Mouse (Mus musculus) embryonic facial prominence, embryonic 14.5 days (tissue): ENCODE results near the gene Agpat2. TPM values are rescaled to one million over a fixed set of nuclear protein-coding genes. Genes with fewer than 3 reads are reported as not detected.
A peak's percentile ranks its signal among the peaks of the same experiment; 100 is the strongest.

ENCODE experiments used
- ATAC-seq: fragments of 200-750 bp; cut with Nextera tagmentation; 2 replicates; pipeline ENCODE4 v1.8.0; 2017; ENCODE audit warnings: low read depth, moderate number of reproducible peaks, moderate TSS enrichment
- DNase-seq: peaks from one replicate; pipeline ENCODE4 v3.0.0-alpha.2; 2015; ENCODE audit warnings: low spot score
- H3K27ac ChIP-seq: fragments of 300-500 bp; sonication (generic); replicated peaks from 2 replicates; pipeline ENCODE4 v1.5.1; 2014; ENCODE audit warnings: low read depth, mild to moderate bottlenecking, low read length, moderate library complexity
- H3K27me3 ChIP-seq: fragments of 300-500 bp; sonication (generic); replicated peaks from 2 replicates; pipeline ENCODE4 v1.6.1; 2014; ENCODE audit warnings: low read length; ENCODE audit not compliant: control insufficient read depth, insufficient read depth
- H3K36me3 ChIP-seq: fragments of 300-500 bp; sonication (generic); 2 replicates; pipeline ENCODE4 v1.6.1; 2014; ENCODE audit warnings: low read length, mixed read lengths; ENCODE audit not compliant: control insufficient read depth, insufficient read depth
- H3K4me1 ChIP-seq: fragments of 300-500 bp; sonication (generic); 2 replicates; pipeline ENCODE4 v1.6.1; 2014; ENCODE audit warnings: antibody characterized with exemption, low read length; ENCODE audit not compliant: control insufficient read depth, insufficient read depth
- H3K4me2 ChIP-seq: fragments of 300-500 bp; sonication (generic); 2 replicates; pipeline ENCODE4 v1.6.1; 2014; ENCODE audit warnings: low read depth, mild to moderate bottlenecking, low read length, moderate library complexity, mixed read lengths
- H3K4me3 ChIP-seq: fragments of 300-500 bp; sonication (generic); 2 replicates; pipeline ENCODE4 v1.5.1; 2014; ENCODE audit warnings: low read depth, mild to moderate bottlenecking, low read length
- H3K9ac ChIP-seq: fragments of 300-500 bp; sonication (generic); 2 replicates; pipeline ENCODE4 v1.6.1; 2014; ENCODE audit warnings: low read depth, mild to moderate bottlenecking, low read length, moderate library complexity, mixed read lengths
- H3K9me3 ChIP-seq: fragments of 300-500 bp; sonication (generic); 2 replicates; pipeline ENCODE4 v1.6.1; 2016; ENCODE audit warnings: low read length; ENCODE audit not compliant: control insufficient read depth
- WGBS: fragments of 180-500 bp; shearing (Covaris S2); extraction: QIAGEN DNeasy Blood & Tissue Kit; methylation state at CpG from one replicate; pipeline ENCODE4 v1.1.7; 2014; 5-methylcytosine and 5-hydroxymethylcytosine counted together
- polyA plus RNA-seq: library from polyadenylated mRNA; unstranded; fragments of >200 nt; fragmentation: Nextera tagmentation; extraction: Ambion mirVana; gene quantifications from 2 replicates; pipeline ENCODE4 v1.2.1, GENCODE M21; 2014

Gene Agpat2
- polyA plus RNA-seq, 1 experiment from 2014 or later = 25.1 TPM

DNA sequence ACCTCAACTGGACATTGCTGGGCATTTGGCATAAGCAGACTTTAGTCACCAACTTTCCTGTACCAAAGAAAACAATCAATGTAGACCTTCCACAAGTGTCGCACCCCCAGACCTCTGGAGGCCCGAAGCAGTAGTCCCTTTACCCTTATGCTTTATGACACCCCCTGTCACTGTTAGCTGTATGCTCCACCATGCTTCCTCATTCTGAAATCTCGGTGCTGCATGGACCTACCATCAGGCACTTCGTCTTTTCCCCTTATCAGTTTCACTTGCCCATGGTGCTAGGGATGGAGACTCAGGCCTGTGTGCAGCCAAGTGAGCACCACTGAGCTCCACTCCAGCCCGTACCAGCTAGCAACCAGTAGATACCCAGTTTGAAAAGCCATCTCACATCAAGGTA lies 33.8 kb upstream of the Agpat2 start:
- Histone ChIP-seq H3K4me1 (peaks cover 10% of the 10 kb centered on the region), H3K4me3 (peak overlapping the region; percentile 89), H3K4me2 (peak overlapping the region; percentile 70), H3K36me3 (peaks cover 50% of the 10 kb centered on the region), H3K27me3 (no peaks in the 10 kb centered on the region), H3K9me3 (no peaks in the 10 kb centered on the region), H3K9ac (peak overlapping the region; percentile 89; the same call in 1 of the 2 replicates), H3K27ac (no peak overlapping the region)
- ATAC-seq (no peak), DNase-seq (no peak)
- 82% methylated on average over 5 of the region's 5 CpGs for WGBS

DNA sequence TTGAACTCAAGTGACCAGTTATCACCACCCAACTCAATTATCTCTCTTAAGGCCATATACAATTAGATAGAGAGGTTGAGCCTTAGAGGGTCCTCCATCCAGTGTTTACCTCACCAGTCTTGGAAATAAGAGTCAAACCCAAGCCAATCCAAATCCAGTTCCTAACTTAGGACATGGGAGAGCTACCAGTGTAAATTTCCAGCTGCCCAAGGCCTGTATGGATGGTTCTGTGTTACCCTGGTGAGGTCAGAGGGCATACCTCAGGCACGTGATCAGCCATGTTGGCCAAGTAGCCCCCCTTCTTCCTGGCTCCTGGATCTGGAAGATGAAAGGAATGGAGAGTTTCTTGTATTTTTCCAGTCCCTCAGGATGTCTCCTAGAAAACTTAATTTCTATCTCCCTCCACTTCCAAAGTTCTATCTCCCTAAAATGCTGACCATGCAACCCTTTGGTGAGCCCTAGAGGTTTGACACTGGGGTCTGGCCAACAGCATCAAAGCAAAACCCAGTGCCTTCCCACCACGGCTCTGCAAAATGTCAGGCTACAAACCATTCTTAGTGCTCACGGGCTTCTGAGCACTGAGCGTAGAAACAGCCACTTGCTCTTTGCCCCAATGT lies 33.2 kb upstream of the Agpat2 start:
- no peak overlapping the region for H3K9ac ChIP-seq
- DNase-seq (no peak), ATAC-seq (no peak)
- H3K4me1 ChIP-seq = peaks cover 10% of the 10 kb centered on the region
- peaks cover 53% of the 10 kb centered on the region for H3K36me3 ChIP-seq
- no peaks in the 10 kb centered on the region for H3K9me3 ChIP-seq
- 77% methylated on average over 4 of the region's 4 CpGs for WGBS
- no peak overlapping the region; the same call in 1 of the 2 replicates for H3K4me3 ChIP-seq
- no peak overlapping the region for H3K27ac ChIP-seq
- H3K4me2 ChIP-seq = peak overlapping the region; percentile 70; the same call in 1 of the 2 replicates
- no peaks in the 10 kb centered on the region for H3K27me3 ChIP-seq

DNA sequence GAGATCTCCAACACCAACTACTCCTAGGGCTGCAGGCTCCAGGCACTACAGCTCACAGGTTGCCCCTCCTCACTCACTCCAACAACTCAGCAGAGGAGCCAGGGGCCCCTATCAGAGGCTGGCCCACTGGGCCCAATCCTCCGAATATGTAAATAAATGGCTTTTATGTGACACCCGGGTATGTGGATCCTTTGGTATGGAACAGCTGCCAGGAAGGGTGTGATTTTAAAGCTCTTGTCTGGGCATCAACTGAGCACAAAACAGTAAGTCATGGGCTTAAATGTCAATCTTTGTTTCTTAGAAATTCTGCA lies 32.1 kb upstream of the Agpat2 start:
- H3K4me3 ChIP-seq = no peak overlapping the region
- peaks cover 10% of the 10 kb centered on the region for H3K4me1 ChIP-seq
- H3K4me2 ChIP-seq = no peak overlapping the region
- H3K27ac ChIP-seq = no peak overlapping the region
- DNase-seq (no peak), ATAC-seq (no peak)
- H3K9me3 ChIP-seq = no peaks in the 10 kb centered on the region
- H3K27me3 ChIP-seq = no peaks in the 10 kb centered on the region
- peaks cover 56% of the 10 kb centered on the region for H3K36me3 ChIP-seq
- H3K9ac ChIP-seq = no peak overlapping the region
- WGBS = 58% methylated on average over 2 of the region's 2 CpGs

DNA sequence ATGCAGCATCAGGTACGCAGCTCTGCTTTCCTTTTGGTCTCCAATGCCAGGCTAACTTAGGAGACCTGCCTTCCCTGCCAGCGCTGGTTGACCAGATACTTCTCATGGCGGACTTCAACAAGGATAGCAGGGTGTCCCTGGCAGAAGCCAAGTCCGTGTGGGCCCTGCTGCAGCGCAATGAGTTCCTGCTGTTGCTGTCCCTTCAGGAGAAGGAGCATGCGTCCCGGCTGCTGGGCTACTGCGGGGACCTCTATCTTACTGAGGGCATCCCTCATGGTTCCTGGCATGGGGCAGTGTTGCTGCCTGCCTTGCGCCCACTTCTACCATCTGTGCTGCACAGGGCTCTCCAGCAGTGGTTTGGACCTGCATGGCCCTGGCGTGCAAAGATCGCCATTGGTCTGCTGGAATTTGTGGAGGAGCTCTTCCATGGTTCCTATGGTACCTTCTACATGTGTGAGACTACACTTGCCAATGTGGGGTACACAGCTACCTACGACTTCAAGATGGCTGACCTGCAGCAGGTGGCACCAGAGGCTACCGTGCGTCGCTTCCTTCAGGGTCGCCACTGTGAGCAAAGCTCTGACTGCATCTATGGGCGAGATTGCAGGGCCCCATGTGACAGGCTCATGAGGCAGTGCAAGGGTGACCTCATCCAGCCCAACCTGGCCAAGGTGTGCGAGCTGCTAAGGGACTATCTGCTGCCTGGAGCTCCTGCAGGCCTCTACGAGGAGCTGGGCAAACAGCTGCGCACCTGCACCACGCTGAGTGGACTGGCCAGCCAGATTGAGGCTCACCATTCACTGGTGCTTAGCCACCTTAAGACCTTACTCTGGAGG lies 31.5 kb upstream of the Agpat2 start:
- ATAC-seq (no peak), DNase-seq (no peak)
- Histone ChIP-seq H3K36me3 (peaks cover 60% of the 10 kb centered on the region), H3K9me3 (no peaks in the 10 kb centered on the region), H3K4me2 (no peak overlapping the region), H3K27me3 (no peaks in the 10 kb centered on the region), H3K4me3 (no peak overlapping the region), H3K27ac (no peak overlapping the region), H3K9ac (no peak overlapping the region), H3K4me1 (peaks cover 10% of the 10 kb centered on the region)
- 70% methylated on average over 20 of the region's 21 CpGs for WGBS

DNA sequence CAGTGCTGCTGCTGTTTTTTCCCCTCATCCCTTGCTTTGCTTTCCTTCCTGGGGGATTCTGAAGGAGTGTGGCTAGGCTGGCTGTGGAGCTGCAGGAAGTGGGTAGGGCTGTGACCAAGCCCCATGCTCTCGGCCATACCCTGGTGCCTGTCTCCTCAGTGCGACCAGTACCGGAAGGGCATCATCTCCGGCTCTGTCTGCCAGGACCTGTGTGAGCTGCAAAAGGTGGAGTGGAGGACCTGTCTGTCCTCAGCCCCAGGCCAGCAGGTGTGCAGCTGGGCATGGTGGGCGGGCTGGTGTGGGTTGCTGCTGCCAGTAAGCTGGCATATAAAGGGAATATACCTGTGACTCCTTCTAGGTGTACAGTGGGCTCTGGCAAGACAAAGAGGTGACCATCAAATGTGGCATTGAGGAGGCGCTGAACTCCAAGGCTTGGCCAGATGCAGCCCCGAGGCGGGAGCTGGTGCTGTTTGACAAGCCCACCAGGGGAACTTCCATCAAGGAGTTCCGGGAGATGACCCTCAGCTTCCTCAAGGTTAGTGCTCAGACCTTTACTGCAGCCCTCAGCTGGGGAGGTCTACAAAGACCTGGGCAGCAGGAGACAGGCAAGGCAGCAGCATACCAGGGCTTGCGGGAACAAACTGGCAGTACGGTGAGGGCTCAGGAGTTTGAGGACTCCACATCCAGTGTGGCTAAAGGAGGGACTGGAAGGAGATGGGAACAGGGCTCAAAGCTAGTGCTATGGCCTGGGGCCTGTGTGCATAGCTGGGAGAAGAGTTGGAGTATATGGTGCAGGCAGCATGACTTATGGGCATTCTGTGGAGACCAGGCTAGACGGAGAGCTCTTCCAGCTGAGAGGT lies 30.6 kb upstream of the Agpat2 start:
- no peak overlapping the region for H3K4me3 ChIP-seq
- H3K27me3 ChIP-seq = no peaks in the 10 kb centered on the region
- ATAC-seq (no peak), DNase-seq (no peak)
- WGBS = 65% methylated on average over 12 of the region's 12 CpGs
- no peak overlapping the region for H3K4me2 ChIP-seq
- H3K36me3 ChIP-seq = peaks cover 61% of the 10 kb centered on the region
- H3K9ac ChIP-seq = no peak overlapping the region
- peaks cover 8% of the 10 kb centered on the region for H3K4me1 ChIP-seq
- H3K9me3 ChIP-seq = no peaks in the 10 kb centered on the region
- H3K27ac ChIP-seq = no peak overlapping the region; the same call in 1 of the 2 replicates

DNA sequence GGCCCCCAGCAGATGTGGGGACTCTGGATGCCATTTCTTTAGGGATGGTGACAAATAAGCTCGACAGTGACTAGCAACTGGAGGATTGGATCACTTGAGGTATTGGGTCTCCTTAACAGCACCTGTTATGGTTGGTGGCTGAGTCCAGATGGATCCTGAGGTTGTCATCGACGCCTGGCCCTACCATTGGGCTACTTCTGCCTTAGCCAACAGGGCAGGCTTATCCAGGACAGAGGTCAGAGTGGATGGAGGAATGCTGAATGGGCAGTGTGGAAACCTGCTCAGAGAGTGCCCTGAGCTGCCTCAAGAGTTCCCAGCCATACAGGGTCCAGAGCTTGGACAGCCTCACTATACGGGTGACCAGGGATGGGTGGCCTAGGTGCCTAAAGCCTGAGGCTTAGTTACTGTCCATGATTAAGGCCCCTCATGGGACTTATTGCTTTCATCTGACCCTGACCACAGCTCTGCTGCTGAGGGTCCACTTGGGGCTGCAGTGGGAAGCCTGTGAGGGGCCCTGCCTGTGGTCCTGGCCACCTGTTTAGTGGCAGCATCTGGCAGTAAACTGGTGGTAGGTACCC lies 29.8 kb upstream of the Agpat2 start:
- peaks cover 16% of the 10 kb centered on the region for H3K4me1 ChIP-seq
- peaks cover 61% of the 10 kb centered on the region for H3K36me3 ChIP-seq
- WGBS = 71% methylated on average over 4 of the region's 4 CpGs
- no peaks in the 10 kb centered on the region for H3K27me3 ChIP-seq
- no peak overlapping the region for H3K4me3 ChIP-seq
- no peaks in the 10 kb centered on the region for H3K9me3 ChIP-seq
- no peak for ATAC-seq
- DNase-seq = no peak
- H3K27ac ChIP-seq = no peak overlapping the region
- H3K4me2 ChIP-seq = no peak overlapping the region
- no peak overlapping the region for H3K9ac ChIP-seq

DNA sequence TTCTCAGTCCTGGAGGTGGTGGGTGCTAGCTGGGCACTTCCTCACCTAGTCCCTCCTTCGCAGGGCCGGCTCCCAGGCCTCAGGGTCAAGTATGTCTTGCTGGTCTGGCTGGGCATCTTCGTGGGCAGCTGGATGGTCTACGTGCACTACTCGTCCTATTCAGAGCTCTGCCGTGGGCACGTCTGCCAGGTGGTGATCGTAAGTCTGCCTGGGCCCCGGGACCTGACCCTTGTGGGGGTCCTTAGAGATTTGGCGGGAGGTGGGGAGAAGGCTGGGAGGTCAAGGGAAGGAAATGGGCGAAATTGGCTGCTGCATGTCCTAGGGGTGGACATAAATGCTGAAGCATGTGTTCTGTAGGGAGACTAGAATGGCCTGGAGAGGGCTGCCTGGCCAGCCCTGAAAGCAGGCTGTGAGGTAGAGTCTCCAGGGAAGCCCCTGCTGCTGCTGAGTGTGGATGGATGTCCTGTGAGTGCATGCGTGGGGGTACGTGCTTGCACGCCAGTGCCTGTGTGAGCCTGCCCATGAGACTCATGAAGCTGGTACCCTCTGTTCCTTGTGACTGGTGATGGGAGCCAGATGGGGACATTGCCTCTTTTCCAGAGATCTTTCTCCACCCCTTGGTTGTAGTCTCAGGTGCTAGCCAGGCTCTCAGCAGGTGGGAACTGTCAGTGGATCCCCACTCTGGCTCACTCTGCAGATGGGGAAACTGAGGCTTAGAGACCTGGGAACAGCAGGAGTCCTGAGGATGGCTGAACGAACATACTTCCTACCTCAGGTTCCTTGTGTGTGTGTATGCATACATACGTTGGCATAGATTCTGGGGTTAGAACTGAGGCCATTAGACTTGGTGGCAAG lies 28.6 kb upstream of the Agpat2 start:
- Histone ChIP-seq H3K4me3 (no peak overlapping the region), H3K4me1 (peaks cover 14% of the 10 kb centered on the region), H3K27me3 (no peaks in the 10 kb centered on the region), H3K27ac (no peak overlapping the region), H3K36me3 (peaks cover 50% of the 10 kb centered on the region), H3K9ac (no peak overlapping the region; the same call in 1 of the 2 replicates), H3K9me3 (no peaks in the 10 kb centered on the region), H3K4me2 (no peak overlapping the region)
- WGBS = 82% methylated on average over 14 of the region's 16 CpGs
- no peak for DNase-seq
- no peak for ATAC-seq
